Mouse (Mus musculus): Measurements from ENCODE around the gene Ube2e2.
"Not testable (repeated sequence)": the region's sequence is repeated elsewhere in the genome, so short reads cannot be mapped to it uniquely, and the experiment has no call there.

DNA sequence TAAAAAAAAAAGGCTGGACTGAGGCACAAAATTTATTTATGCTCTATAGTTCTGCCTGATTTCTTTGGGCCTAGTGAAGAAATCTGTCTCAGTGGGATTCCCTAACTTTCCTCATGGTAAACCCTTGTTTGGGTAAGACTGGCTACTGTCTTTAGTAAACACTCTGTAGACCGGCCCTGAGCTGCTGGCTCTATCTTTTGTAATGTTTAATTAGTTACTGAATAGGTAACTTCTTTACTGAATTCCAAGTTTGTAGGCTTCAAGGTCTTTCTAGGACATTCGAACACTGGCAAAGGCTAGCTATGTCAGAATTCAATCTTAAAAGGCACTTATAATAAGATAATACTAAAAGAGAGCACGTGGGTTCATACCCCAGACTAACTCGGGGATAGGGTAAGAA lies 355.0 kb downstream of the Ube2e2 start:
- not testable (repeated sequence) for TF ChIP-seq POLR2A (IDR thresholded peaks at IDR 0.05; ENCODE audit: insufficient read length, low read depth); MAX (IDR thresholded peaks at IDR 0.05; ENCODE audit: low read depth); USF1 (IDR thresholded peaks at IDR 0.05; ENCODE audit: low read depth); MYOG (IDR thresholded peaks at IDR 0.05; ENCODE audit: control insufficient read depth in 1 of 3, insufficient read depth in 1 of 3, insufficient read length in 2 of 3, low read depth in 2 of 3); E2F4 (IDR thresholded peaks at IDR 0.05; ENCODE audit: insufficient read depth)
